Mouse (Mus musculus): ENCODE results near the gene Gm49339.
"Not testable (repeated sequence)": the region's sequence is repeated elsewhere in the genome, so short reads cannot be mapped to it uniquely, and the experiment has no call there.

The Gm49339 gene

DNA sequence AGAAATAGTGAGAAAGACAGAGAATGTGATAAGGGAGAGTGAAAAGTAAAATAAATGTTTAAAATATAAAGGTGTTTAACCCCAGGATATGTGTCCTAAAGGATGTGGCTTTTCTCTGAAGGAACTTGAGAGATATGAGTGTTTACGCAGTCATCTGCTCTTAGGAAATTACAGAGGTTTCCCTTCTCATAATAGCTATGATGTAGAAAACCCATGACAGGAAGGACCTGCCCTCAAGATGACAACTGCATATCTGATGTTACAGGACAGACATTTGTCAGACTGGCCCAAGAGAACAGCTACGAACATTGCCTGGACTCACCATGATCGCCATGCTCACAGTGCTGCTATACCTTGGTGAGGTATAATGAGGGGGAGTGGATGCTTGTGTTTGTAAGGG is at the start of gene Gm49339, which contains the start of gene Lilr4b:
Gene Gm49339, plus strand, starts transcription at position 216 of the 400 bp plus-strand sequence.
Gene Lilr4b, plus strand, starts transcription at position 236 of the 400 bp plus-strand sequence.
- DNase-seq (ENCODE audit: low spot score in 2 of 2): not testable (repeated sequence)

DNA sequence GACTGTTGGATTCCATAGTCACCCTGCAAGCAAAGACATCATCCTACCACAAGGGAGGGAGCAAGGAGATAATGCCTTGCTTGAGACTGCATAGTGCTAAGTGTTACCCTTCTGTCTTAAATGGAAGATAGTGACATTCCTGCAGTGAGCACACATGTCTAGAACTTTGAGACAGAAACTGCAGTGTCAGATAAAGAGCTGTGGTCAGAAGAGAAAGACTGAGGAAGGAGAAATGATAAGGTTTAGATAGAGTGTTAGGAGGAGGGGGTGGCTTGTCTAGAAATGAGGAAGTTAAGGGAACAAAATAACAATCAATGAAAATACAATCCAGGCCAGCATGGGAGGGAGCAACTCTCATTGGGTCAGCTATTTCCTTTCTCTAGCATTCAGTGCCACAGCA is 47.5 kb upstream of the Gm49339 start:
- DNase-seq (ENCODE audit: low spot score in 2 of 2): no peak

DNA sequence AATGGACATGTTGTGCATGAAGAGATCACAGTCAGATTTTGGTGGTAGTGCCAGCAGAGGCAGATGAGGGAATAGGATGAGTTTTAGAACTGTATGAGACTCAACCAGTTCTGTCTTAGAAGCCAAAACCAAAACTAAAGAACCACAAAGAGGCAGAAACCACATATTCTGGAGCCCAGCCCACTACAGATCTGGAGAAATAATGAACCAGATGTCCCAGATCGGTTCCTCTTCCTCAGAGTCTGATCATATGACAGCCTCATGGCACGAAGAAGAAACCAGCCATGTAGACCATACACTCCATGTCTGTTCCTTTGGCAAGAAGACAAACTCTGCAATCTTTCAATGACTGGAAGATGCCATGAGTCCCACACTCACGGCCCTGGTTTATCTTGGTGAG is 44.7 kb upstream of the Gm49339 start:
- DNase-seq (ENCODE audit: low spot score in 2 of 2): no peak

DNA sequence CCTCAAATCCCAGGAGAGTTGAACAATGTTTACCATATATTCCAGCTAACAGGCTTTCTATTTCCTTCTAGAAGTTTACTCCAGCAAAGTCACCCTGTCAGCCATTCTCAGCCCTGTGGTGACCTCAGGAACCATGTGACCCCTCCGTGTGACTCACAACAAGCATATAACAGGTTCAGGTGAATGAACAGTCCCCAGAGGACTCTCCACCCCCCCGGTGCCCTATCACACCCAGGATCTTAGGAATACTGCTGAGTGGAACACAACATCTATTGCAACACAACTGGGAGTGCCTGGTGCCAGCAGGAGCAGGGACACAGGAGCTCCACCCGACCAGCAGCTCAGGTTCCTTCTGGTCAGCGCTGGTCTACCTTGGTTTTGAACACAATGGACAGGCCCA is 28.8 kb upstream of the Gm49339 start:
- no peak for DNase-seq (ENCODE audit: low spot score in 2 of 2)

DNA sequence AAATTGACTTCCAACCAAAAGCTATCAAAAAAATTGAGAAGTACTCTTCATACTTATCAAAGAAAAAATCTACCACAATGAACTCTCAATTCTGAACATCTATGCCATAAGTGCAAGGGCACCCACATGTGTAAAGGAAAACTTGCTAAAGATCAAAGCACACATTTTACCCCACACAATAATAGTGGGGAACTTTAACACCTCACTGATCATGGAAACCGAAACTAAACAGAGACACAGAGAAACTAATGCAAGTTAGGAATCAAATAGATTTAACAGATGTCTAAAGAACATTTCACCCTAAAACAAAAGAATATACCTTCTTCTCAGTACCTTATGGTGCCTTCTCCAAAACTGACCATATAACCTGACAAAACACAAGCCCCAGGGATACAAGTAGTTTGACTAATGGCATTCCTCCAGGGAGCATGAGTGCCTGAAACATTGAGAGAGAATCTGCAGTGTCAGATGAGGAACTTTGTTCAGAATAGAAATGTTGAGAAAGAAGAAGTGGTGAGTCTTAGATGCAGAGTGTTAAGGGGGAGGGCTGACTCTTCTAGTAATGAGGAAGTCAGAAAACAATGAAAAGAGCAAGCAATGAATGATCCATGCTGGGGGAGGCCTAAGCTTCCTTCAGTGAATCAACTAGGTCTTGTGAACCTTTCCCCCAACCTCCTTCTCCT is 26.7 kb upstream of the Gm49339 start:
- DNase-seq (ENCODE audit: low spot score in 2 of 2): no peak

DNA sequence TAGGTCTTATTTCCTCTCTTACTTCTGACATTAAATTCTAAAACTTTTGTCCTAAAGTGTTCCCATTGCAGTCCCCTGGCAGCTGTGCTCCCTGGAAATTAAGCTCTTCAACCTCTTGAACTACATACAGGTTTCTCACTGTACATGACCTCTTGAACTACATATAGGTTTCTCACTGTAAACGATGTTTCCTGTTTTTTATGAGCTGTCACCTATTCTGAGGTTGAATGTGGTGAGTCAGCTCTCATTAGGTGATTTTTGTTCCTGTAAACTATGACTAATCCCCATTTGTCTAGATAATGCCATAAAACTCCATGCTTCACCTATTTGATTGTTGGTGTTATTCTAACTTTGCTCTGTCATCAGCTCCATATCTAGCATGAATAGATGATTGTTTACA is 26.0 kb upstream of the Gm49339 start:
- DNase-seq (ENCODE audit: low spot score in 2 of 2): no peak

DNA sequence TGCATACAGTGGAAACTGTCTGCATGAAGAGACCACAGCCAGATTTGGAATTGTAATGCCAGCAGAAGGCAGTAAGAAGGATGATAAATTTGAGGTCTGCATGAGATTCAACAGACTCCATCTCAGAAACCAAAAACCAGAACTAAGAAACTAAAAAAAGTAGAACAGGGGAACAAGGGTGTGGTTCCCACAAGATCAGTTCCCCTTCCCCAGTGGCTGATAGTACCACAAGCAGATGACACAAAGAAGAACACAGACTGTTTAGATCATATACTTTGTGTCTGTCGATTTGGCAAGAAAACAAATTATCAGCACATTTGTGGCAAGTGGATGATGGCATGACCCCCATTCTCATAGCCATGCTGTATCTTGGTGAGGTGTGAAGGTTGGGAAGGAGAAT is 24.6 kb upstream of the Gm49339 start:
- no peak for DNase-seq (ENCODE audit: low spot score in 2 of 2)

DNA sequence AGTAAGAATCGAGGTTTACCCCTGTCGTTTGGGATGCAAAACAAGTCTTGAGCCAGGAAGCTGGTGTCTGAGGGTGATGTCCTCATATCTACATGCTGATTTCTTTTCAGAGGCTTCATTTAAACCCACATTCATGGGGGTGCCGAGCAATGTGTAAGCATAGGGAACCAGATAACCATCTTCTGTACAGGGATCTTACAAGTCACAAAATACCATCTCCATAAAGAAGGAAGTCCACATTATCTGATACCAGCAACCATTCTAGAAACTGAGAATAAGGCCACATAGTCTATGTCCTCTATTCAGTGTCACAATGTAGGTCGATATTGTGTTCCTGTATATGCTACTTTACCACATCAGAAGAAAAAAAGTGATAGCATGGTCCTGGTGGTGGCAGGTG is 24.0 kb upstream of the Gm49339 start:
- no peak for DNase-seq (ENCODE audit: low spot score in 2 of 2)

DNA sequence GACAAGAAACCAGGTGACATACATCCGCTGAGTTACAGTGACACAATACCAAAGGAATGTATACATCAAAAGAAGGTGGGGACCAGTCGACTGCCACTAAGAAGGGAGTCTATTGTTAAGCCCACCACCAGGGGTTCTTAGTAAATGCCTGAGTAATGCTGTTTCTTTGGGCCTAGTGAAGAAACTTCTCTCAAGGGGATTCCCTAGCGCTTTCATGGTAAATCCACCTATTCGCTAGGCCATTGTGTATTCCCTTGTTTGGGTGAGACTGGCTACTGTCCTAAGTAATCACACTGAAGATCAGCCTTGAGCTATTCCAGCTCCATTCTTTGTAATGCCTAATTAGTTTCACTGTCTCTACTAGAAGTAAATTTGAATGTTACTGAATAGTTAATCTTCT is 16.6 kb upstream of the Gm49339 start:
- not testable (repeated sequence) for DNase-seq (ENCODE audit: low spot score in 2 of 2)

DNA sequence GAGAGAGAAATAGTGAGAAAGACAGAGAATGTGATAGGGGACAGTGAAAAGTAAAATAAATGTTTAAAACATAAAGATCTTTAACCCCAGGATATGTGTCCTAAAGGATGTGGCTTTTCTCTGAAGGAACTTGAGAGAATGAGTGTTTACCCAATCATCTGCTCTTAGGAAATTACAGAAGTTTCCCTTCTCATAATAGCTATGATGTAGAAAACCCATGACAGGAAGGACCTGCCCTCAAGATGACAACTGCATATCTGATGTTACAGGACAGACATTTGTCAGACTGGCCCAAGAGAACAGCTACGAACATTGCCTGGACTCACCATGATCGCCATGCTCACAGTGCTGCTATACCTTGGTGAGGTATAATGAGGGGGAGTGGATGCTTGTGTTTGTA is 10.3 kb downstream of the Gm49339 start, which contains the start of gene Lilrb4a:
Gene Lilrb4a, plus strand, starts transcription at position 266 of the 400 bp plus-strand sequence.
- not testable (repeated sequence) for DNase-seq (ENCODE audit: low spot score in 2 of 2)

DNA sequence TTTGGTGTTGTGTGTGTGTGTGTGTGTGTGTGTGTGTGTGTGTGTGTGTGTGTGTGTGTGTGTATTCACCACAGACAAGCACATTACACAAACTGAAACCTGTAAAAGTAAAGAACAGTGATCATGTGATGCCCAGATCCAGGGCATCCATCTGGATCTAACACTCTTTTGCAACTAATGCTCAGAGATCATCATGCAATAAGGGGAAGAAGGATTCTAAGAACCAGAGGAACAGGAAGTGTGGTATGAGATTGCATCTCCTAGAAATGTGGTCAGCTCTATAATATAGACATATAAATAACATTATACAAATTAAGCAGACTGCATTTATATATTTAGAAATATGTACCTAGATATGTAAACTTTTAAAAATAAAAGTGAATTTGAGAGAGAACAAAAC is 39.6 kb downstream of the Gm49339 start:
- no peak for DNase-seq (ENCODE audit: low spot score in 2 of 2)

DNA sequence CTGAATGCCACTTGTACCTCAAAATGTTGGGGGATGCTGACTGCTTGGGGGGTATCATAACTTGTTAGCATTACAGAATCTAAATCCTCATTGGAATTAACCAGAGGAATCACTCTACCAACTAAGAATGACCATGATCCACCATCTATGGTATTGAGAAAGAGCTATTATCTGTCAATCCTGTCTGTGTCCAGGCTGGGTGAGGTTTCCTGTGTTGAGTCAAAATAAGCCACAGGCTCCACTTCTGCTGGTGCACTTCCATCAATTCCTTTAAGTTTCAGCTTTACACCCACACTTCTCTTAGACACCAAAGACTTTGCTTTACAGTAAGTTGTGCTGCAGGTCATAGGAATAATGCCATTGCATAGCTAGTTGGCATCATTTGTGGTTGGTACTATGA is 41.0 kb downstream of the Gm49339 start:
- DNase-seq (ENCODE audit: low spot score in 2 of 2): no peak

DNA sequence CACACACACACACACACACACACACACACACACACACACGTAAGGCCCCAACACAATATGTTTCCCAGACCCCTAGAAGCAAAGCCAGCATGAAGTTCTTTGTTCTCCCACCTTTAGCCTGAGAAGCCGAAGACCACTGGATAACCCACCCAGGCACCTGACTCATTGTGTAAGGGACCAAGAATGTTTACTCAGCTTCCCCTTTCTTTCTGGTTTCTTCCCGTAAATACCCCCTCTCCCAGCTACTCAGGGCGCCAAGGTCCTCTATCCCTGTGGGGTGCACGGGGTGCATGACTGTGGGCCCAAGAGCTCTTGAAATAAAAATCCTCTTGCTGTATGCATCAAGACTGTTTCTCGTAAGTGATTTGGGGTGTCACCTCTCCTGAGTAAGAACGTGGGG is 45.7 kb downstream of the Gm49339 start:
- DNase-seq (ENCODE audit: low spot score in 2 of 2): no peak

DNA sequence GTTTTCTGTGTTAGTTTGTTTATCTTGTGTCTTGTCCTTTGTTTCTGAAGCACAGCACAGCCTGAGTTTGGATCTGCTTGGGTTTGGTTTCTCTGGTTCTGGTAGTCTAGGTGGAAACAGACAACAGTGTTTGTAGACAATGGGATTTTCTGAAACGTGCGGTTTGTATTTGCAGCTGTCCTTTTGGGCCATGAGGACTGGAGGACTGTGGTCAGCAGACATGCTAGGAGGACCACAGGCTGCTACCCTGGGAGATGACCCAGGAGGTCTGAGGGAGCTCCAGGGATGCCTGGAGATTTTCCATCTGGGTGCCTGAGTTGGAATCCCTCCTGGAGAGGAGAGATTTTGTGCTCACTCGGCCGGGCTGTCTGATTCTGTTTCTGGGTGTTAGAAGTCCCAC is 46.2 kb downstream of the Gm49339 start:
- no peak for DNase-seq (ENCODE audit: low spot score in 2 of 2)

DNA sequence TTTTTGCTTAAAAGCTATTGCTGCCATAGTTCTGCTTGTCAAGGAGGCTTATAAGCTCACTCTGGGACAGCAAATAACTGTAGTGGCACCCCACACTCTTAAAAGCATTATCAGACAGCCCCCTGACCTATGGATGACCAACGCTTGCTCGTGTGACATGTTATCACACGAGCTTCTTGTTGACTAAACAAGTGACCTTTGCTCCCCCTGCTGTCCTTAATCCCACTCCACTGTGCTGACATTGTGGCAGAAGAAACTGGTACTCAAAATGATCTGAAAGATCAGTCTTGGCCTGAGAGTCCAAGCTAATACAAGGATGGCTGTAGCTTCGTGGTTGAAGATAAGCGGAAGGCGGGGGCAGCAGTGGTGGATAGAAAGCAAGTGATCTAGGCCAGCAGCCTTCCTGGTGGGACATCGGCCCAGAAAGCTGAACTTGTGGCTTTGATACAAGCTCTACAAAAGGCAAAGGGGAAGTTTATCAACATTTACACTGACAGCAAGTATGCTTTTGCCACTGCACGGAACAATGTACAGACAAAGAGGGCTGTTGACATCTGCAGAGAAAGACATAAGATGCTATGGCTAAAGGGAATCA is 48.5 kb downstream of the Gm49339 start:
- DNase-seq (ENCODE audit: low spot score in 2 of 2): no peak

DNA sequence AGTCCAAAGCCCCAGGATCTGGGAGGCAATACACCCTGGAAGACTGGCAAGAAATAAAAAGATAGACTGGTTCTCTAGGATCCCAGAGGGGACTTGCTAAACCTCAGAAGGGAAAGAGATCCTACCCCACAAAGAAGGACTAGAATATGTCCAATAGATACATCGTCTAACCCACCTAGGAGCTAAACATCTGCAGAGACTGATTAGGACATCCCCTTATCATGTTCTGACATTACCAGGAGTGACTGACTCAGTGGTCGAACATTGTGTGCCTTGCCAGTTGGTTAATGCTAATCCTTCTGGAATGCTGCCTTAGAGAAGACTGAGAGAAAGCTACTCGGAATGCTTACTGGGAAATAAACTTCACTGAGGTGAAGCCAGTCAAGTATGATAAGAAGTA is 49.1 kb downstream of the Gm49339 start:
- no peak for DNase-seq (ENCODE audit: low spot score in 2 of 2)

DNA sequence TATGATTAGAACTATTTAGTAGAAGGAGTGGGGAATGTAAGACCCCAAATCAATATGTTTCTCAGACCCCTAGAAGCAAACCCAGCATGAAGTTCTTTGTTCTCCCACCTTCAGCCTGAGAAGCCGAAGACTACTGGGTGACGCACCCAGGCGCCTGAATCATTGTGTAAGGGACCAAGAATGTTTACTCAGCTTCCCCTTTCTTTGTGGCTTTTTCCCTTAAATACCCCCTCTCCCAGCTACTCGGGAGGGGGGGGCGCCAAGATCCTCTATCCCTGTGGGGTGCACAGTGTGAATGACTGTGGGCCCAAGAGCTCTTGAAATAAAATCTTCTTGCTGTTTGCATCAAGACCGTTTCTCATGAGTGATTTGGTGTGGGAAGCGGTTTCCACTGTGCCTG is 50.4 kb downstream of the Gm49339 start:
- no peak for DNase-seq (ENCODE audit: low spot score in 2 of 2)
